Mouse (Mus musculus) ES-CJ7 (cell line): Measurements from ENCODE around the gene Ran.

Source experiments
- DNase-seq: peaks from one replicate; pipeline ENCODE4 v3.0.0; 2011; ENCODE audit warnings: low read depth, low spot score

The Ran gene

DNA sequence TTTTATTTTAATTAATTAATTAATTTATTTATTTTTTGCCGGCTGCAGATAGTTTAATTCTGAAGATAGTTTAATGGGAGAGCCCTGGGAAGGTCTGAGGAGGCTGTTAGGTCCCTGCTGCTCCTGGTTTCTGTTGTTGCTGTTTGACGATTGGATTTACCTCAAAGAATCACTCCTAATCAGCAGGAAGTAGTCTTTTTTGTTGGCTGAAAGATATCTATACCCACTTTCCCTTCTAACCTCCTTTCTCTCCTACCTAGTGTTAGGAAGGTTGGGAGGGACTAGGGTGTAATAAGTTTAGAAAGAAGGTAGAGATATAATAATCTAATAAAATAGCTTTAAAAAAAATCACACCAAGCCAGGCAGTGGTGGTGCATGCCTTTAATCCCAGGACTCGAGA is 4.8 kb upstream of the Ran start:
- no peak for DNase-seq

DNA sequence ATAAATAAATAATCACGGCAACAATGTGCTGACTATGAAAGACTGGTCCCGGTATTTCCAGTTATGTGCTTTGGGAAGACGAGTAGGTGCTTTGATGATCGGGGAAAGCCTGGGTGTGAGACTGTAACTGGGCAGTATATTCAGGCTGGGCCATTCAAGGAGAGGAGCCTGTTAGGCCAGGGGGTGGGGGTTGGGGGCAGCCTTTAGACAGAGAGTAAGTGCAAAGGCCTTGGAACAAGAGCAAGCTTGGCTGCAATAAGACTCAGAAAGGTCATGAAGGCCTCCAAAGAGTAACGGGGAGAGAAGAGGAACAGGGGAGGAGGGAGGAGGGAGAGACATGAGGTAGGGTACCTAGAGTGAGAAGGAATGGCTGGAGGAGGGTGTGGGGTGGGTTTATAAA is 4.3 kb upstream of the Ran start:
- DNase-seq = no peak

DNA sequence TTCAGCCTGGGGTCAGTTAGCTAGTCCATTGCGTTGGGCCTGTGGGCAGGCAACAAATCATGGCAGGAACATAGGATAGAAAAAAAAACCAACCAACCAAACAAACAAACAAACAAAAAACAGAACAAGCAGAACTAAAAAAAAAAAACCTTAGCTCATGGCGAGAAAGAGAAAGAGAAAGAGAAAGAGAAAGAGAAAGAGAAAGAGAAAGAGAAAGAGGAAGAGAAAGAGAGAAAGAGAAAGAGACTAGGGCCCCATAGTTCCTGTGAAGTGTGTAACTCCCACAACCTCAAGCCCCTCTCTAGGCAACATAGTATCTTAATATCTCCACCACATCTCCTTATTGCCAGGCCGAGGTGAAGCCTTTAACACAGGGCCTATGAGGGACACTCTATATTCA is 3.5 kb upstream of the Ran start:
- DNase-seq = no peak

- peak; percentile 66 for DNase-seq
Measured at GRCm38 (mm10) chr5:129018782-129019489, 933 bp upstream of the Ran start.

DNA sequence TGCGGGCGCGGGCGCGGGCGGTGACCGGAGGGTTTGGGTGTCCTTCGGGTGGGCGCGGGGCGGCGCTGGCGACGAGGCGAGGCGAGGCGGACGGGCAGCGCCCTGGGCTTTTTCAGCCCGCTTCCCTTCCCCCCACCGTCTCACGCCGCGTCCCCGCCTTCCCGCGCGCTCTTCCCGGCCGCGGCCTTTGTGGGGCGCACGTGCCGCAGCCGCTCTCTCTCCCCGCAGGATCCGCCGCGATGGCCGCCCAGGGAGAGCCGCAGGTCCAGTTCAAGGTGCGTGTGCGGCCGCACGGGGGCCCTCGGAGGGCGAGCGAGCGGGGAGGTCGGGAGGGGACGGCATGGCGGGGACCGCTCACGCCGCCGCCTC is 415 bp downstream of the Ran start:
- DNase-seq = no peak

DNA sequence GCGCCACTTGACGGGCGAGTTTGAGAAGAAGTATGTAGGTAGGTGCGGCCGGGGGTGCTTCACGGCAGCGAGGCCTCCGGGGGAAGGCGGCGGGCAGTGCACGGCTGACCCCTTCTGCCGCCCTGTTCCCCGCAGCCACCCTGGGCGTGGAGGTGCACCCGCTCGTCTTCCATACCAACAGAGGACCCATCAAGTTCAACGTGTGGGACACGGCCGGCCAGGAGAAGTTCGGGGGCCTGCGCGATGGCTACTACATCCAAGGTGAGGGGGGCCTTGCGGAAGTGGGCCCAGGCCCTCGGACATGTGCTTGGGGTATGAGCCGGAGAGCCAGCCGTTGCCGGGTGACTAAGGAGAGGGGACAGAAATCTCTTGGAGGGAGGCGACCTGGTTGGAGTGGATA is 862 bp downstream of the Ran start:
- peak; percentile 38 for DNase-seq

DNA sequence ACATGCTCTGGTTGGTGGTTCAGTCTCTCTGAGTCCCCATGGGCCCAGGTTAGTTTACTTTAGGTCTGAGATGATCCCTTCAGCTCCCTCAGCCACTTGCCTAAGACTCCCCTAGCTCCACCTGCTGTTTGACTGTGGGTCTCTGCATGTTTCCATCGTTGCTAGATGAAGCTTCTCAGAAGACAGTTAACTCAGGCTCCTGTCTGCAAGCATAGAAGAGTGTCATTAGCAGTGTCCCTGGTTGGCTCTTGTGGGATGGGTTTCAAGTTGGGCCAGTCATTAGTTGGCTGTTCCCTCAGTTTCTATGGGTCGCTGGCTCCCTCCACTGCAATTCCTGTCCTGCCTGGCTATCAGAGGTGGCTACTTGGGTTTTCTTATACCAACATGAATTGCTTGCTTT is 5.2 kb downstream of the Ran start:
- peak; percentile 72 for DNase-seq

DNA sequence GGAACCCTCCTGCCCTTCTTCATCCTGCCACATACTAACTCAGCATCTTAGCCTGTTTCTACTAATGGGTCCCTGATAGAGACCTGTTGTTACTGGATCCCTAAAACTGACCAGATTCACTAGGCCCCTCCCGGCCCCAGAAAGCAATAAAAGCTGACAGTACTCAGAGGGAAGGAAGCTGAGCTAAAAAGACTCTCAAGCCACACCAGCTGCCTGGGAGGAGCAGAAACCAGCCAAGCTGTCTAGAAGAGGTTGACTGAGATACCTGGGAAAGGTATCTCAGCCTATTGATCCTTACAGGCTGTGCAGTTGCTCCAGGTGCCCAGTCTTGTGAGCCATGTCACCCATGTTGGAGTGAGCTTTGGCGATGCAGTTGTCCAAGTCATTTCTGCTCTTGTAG is 5.9 kb downstream of the Ran start:
- DNase-seq = no peak

GRCm38 (mm10) chr5:129026171-129026570 is 6.3 kb downstream of the Ran start:
- DNase-seq = no peak

- no peak for DNase-seq
Measured at GRCm38 (mm10) chr5:129026637-129027036, 6.8 kb downstream of the Ran start.

- DNase-seq = peak; percentile 45
Measured at GRCm38 (mm10) chr5:129029131-129029723, 9.4 kb downstream of the Ran start.

- peak; percentile 54 for DNase-seq
Measured at GRCm38 (mm10) chr5:129036678-129037077, 16.8 kb downstream of the Ran start.

- DNase-seq = no peak
Measured at GRCm38 (mm10) chr5:129037739-129038138, 17.9 kb downstream of the Ran start.

GRCm38 (mm10) chr5:129045641-129046580 is 26.0 kb downstream of the Ran start:
- no peak for DNase-seq

- no peak for DNase-seq
Measured at GRCm38 (mm10) chr5:129049372-129049771, 29.5 kb downstream of the Ran start.

- peak; percentile 65 for DNase-seq
Measured at GRCm38 (mm10) chr5:129051910-129052309, 32.0 kb downstream of the Ran start.

DNA sequence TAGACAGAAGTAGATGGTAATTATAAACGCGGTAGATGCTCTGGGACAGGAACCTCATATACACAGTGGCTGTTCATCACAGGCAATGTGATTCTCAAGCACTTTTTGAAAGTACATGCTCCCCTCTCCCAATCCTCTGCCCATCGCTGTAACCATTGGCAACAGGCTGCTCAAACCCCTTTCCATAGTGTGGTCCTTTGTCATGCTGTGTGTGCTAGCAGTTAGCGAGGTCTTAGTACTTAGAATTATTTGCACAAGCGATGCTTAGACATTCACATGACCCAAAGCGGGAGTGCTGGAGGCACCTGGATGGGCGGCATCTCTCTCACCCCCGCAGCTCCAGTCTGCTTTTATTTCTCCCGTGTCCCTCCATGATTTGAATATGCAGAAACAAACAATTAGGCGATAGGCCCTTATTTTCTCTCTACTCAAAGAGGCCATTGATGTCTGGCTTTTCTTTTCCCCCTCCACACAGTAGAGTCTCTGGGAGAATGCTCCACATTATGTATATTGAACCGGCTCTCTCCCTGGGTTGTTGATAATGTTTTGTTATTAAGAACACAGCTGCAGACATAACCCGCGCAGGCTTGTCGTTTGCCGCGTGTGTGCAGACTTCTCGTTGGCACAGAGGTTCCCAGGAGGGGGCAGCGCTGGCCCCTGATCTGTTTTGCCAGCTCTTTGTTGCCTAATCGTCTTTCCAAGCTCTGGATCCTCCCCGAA is 32.9 kb downstream of the Ran start:
- DNase-seq = no peak

DNA sequence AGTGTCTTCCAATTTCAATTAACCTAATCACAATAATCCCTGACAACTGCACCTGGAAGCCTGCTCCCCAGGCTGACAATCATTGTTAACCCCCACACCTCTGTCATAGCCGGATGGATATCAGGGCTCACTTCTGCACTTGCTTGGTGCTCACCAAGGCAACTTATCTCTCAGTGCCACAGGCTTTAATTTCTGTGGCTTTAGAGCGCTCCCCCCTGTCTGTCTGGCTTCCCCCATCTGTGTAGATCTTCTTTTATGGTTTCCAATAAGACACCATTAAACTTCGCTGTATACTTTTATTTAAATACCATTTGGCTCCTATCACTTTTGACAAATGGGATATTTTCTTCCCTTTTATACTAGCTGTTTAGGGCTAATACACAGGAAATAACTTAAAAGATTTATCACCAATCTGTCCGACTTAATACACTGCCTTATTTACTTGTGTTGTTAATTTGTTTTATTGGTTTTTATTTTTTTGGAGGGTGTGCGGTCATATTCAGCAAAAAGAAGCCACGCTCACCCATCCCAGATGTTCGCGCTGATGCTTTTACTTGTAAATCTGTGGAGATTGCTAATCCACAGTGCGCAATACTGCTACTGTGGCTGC is 34.9 kb downstream of the Ran start:
- no peak for DNase-seq

GRCm38 (mm10) chr5:129059116-129059515 is 39.2 kb downstream of the Ran start:
- no peak for DNase-seq

- DNase-seq = peak; percentile 69
Measured at GRCm38 (mm10) chr5:129061579-129061978, 41.7 kb downstream of the Ran start.

DNA sequence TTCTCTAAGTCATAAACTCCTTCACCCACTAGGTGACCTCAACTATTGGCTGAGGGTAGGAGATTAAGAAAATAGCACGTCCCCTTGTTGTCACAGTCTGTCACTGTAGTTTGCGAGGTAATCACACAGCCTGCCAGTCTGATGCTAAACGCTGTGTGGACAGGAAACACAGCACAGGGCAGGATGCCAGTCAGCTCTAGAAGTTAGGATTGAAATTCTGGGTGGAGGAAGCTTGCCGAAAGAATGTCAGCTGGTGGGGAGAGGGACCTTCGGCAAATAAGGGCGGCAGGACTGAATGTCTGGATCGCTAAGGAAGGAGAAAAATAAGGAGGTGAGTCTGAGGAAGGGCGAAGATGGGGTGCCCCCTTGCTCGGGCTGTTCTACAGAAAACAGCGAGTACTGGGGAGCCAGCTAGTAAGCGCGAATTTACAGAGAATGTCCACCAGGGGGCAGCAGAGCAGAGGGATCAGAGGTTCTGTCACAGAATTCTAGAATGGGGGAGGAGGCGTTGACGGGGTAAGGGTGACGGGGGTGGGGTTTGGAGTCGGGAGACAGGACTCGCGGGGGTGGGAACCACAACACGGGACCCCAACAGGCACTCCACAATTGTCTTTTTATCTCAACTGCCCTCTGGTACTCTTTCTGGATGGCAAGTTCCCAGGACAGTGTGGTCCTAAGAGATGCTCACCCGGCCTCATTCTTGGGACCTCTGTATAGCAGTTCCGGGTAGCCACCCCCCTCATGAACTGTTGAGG is 43.3 kb downstream of the Ran start:
- DNase-seq = peak; percentile 75
